Mouse (Mus musculus) heart, adult 8-10 months (tissue): ENCODE data around the gene Pbx1. TPM values are rescaled to one million over a fixed set of nuclear protein-coding genes. Genes with fewer than 3 reads are reported as not detected.

Experiments used
- DNase-seq: peaks from one replicate; pipeline ENCODE4 v3.0.0; 2022; ENCODE audit warnings: low spot score
- total RNA-seq, 4 experiments: library from RNA; stranded (reverse); gene quantifications; 2 replicates each; pipeline ENCODE4 v1.2.4; 2022

Gene Pbx1
- total RNA-seq, 4 experiments from 2014 or later: 48.1 to 60.7 (median 56.2) TPM

- no peak for DNase-seq
Measured at GRCm38 (mm10) chr1:168344262-168344661, 87.8 kb downstream of the Pbx1 start.

- DNase-seq: no peak
Measured at GRCm38 (mm10) chr1:168342269-168342668, 89.8 kb downstream of the Pbx1 start.

GRCm38 (mm10) chr1:168341863-168342262 lies 90.2 kb downstream of the Pbx1 start:
- no peak for DNase-seq

GRCm38 (mm10) chr1:168341368-168341767 lies 90.7 kb downstream of the Pbx1 start:
- no peak for DNase-seq

- no peak for DNase-seq
Measured at GRCm38 (mm10) chr1:168336238-168336818, 95.7 kb downstream of the Pbx1 start.

- DNase-seq: no peak
Measured at GRCm38 (mm10) chr1:168334831-168335574, 97.1 kb downstream of the Pbx1 start.

GRCm38 (mm10) chr1:168332056-168332455 lies 100.0 kb downstream of the Pbx1 start:
- no peak for DNase-seq

GRCm38 (mm10) chr1:168328236-168328605 lies 103.8 kb downstream of the Pbx1 start:
- no peak for DNase-seq

GRCm38 (mm10) chr1:168327405-168328235 lies 104.5 kb downstream of the Pbx1 start:
- DNase-seq: no peak

GRCm38 (mm10) chr1:168325786-168326185 lies 106.3 kb downstream of the Pbx1 start:
- no peak for DNase-seq

- DNase-seq: no peak
Measured at GRCm38 (mm10) chr1:168324306-168325085, 107.6 kb downstream of the Pbx1 start.

GRCm38 (mm10) chr1:168323436-168324108 lies 108.5 kb downstream of the Pbx1 start:
- DNase-seq: no peak

- peak; percentile 27 for DNase-seq
Measured at GRCm38 (mm10) chr1:168322892-168323291, 109.2 kb downstream of the Pbx1 start.

- no peak for DNase-seq
Measured at GRCm38 (mm10) chr1:168319695-168320094, 112.4 kb downstream of the Pbx1 start.

- DNase-seq: no peak
Measured at GRCm38 (mm10) chr1:168318899-168319469, 113.1 kb downstream of the Pbx1 start.

- DNase-seq: no peak
Measured at GRCm38 (mm10) chr1:168313772-168314171, 118.3 kb downstream of the Pbx1 start.

- DNase-seq: no peak
Measured at GRCm38 (mm10) chr1:168312710-168313447, 119.2 kb downstream of the Pbx1 start.

GRCm38 (mm10) chr1:168309101-168309521 lies 123.0 kb downstream of the Pbx1 start:
- DNase-seq: no peak

GRCm38 (mm10) chr1:168307275-168308182 lies 124.5 kb downstream of the Pbx1 start:
- DNase-seq: no peak
